15 mouse cellular contexts compared by ENCODE assay signal in the genomic region with DNA sequence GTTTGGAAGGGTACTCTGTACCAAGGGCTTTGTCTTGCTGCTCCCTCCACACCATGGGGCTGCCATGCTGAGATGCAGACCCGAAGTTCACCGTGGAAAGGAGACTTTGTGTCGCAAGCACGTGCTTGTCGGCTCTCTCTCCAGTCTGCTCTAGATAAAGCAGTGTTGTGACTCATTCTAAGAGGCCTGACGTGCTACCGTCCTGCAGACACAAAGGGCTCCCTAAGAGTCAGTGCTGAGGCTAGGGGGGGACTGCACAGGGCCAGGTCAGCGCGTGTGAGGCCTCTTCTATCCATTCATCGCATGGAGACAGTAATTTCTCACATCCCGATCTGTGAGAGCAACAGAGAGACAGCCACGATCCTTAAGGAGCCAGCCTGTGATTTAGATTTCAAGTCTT.
DNase-seq lines count a peak whose midpoint lies in the region; ATAC-seq and TF ChIP-seq lines count a peak whose summit lies in the region.
"Had no signal": no experiment of that assay in that cellular context is flagged by ENCODE, and none has a peak within 500 bp of the region (broad histone marks: within the 10 kb centered on the region; RNA-seq: fewer than 3 reads in every experiment).

No protein-coding gene starts in this region.

- DNase-seq in hindbrain, embryonic 11.5 days (ENCODE audit: low spot score) = peak; percentile 8
- no peak for DNase-seq in neural tube, embryonic 10.5 days (ENCODE audit: extremely low spot score, low spot score)
- no peak for DNase-seq in thymus, postnatal 10 days (ENCODE audit: low spot score in 2 of 2)
- no peak for DNase-seq in layer of hippocampus, adult 2 months (ENCODE audit: low spot score in 2 of 2)
- DNase-seq: B cell, adult 2 months; cerebellum, adult 9-11 months; gastrocnemius, postnatal 36 days; kidney, adult 8-10 months; lung, postnatal 10 days had no signal

- 0 out of 2 replicates have a peak overlapping the region, but pooled peaks have one; percentile 27 for H3K27ac ChIP-seq in forebrain, embryonic 15.5 days (replicated peaks)
- no peak overlapping the region for H3K27ac ChIP-seq in forebrain, embryonic 13.5 days
- H3K27ac ChIP-seq in hindbrain, embryonic 11.5 days (ENCODE audit: low read depth, low read length) = no peak overlapping the region
- no peak overlapping the region for H3K27ac ChIP-seq in hindbrain, embryonic 13.5 days
- no peak overlapping the region for H3K27ac ChIP-seq in neural tube, embryonic 13.5 days (replicated peaks)
- H3K27ac ChIP-seq in layer of hippocampus, adult 2 months = no peak overlapping the region; the same call in 1 of the 2 replicates
- H3K27ac ChIP-seq: limb, embryonic 12.5 days; liver, embryonic 14.5 days had no signal

- H3K4me1 ChIP-seq in forebrain, embryonic 15.5 days = peaks cover 4% of the 10 kb centered on the region; the same call in 1 of the 2 replicates
- H3K4me1 ChIP-seq in forebrain, embryonic 13.5 days = no peaks in the 10 kb centered on the region
- no peaks in the 10 kb centered on the region for H3K4me1 ChIP-seq in hindbrain, embryonic 11.5 days (replicated peaks; ENCODE audit: control insufficient read depth, insufficient read depth, low read length)
- no peaks in the 10 kb centered on the region; the same call in 1 of the 2 replicates for H3K4me1 ChIP-seq in hindbrain, embryonic 13.5 days (replicated peaks)
- 0 out of 2 replicates have a peak, but pooled peaks cover 4% of the 10 kb centered on the region for H3K4me1 ChIP-seq in neural tube, embryonic 13.5 days (replicated peaks)
- H3K4me1 ChIP-seq: limb, embryonic 12.5 days had no signal

- H3K9ac ChIP-seq in forebrain, embryonic 15.5 days (replicated peaks) = no peak overlapping the region
- H3K9ac ChIP-seq in forebrain, embryonic 13.5 days = no peak overlapping the region
- H3K9ac ChIP-seq in hindbrain, embryonic 11.5 days (ENCODE audit: low read depth, low read length) = no peak overlapping the region
- H3K9ac ChIP-seq in hindbrain, embryonic 13.5 days = no peak overlapping the region
- no peak overlapping the region for H3K9ac ChIP-seq in neural tube, embryonic 13.5 days
- H3K9ac ChIP-seq: limb, embryonic 12.5 days; liver, embryonic 14.5 days had no signal

- H3K4me3 ChIP-seq in forebrain, embryonic 15.5 days = no peak overlapping the region
- no peak overlapping the region for H3K4me3 ChIP-seq in forebrain, embryonic 13.5 days
- no peak overlapping the region for H3K4me3 ChIP-seq in hindbrain, embryonic 11.5 days (ENCODE audit: low read depth, low read length)
- H3K4me3 ChIP-seq in hindbrain, embryonic 13.5 days = no peak overlapping the region
- H3K4me3 ChIP-seq in neural tube, embryonic 13.5 days = no peak overlapping the region
- H3K4me3 ChIP-seq in layer of hippocampus, adult 2 months = no peak overlapping the region
- H3K4me3 ChIP-seq: limb, embryonic 12.5 days had no signal

- ATAC-seq in forebrain, embryonic 15.5 days (replicated peaks) = no peak
- no peak for ATAC-seq in forebrain, embryonic 13.5 days
- ATAC-seq in hindbrain, embryonic 11.5 days (ENCODE audit: low FRiP score) = peak; percentile 53; the same call in 1 of the 2 replicates
- no peak for ATAC-seq in hindbrain, embryonic 13.5 days (ENCODE audit: low FRiP score)
- peak; percentile 59; the same call in 1 of the 2 replicates for ATAC-seq in neural tube, embryonic 13.5 days (ENCODE audit: low read depth)

- TF ChIP-seq CTCF in layer of hippocampus, adult 2 months (conservative IDR thresholded peaks at IDR 0.05) = no peak

- no peaks in the 10 kb centered on the region for H3K9me3 ChIP-seq in forebrain, embryonic 15.5 days
- no peaks in the 10 kb centered on the region; the same call in 1 of the 2 replicates for H3K9me3 ChIP-seq in forebrain, embryonic 13.5 days (replicated peaks)
- H3K9me3 ChIP-seq in hindbrain, embryonic 11.5 days (ENCODE audit: control insufficient read depth, low read length) = no peaks in the 10 kb centered on the region
- H3K9me3 ChIP-seq in hindbrain, embryonic 13.5 days = no peaks in the 10 kb centered on the region
- H3K9me3 ChIP-seq in neural tube, embryonic 13.5 days = no peaks in the 10 kb centered on the region
- H3K9me3 ChIP-seq: limb, embryonic 12.5 days had no signal

- H3K36me3 ChIP-seq in forebrain, embryonic 15.5 days = peaks cover 71% of the 10 kb centered on the region
- peaks cover 82% of the 10 kb centered on the region for H3K36me3 ChIP-seq in forebrain, embryonic 13.5 days (ENCODE audit: poor library complexity, severe bottlenecking)
- no peaks in the 10 kb centered on the region for H3K36me3 ChIP-seq in hindbrain, embryonic 11.5 days (ENCODE audit: control insufficient read depth, insufficient read depth, low read length)
- peaks cover 96% of the 10 kb centered on the region for H3K36me3 ChIP-seq in hindbrain, embryonic 13.5 days
- H3K36me3 ChIP-seq in neural tube, embryonic 13.5 days = peaks cover 97% of the 10 kb centered on the region

- no peaks in the 10 kb centered on the region for H3K27me3 ChIP-seq in forebrain, embryonic 15.5 days
- H3K27me3 ChIP-seq in forebrain, embryonic 13.5 days = no peaks in the 10 kb centered on the region
- H3K27me3 ChIP-seq in hindbrain, embryonic 11.5 days (ENCODE audit: control insufficient read depth, insufficient read depth, low read length) = no peaks in the 10 kb centered on the region
- H3K27me3 ChIP-seq in hindbrain, embryonic 13.5 days = no peaks in the 10 kb centered on the region
- H3K27me3 ChIP-seq in neural tube, embryonic 13.5 days = no peaks in the 10 kb centered on the region
- H3K27me3 ChIP-seq: limb, embryonic 12.5 days had no signal

- H3K4me2 ChIP-seq in forebrain, embryonic 15.5 days (replicated peaks) = no peak overlapping the region
- H3K4me2 ChIP-seq in forebrain, embryonic 13.5 days = no peak overlapping the region
- H3K4me2 ChIP-seq in hindbrain, embryonic 11.5 days (replicated peaks; ENCODE audit: low read depth, low read length) = no peak overlapping the region
- H3K4me2 ChIP-seq in hindbrain, embryonic 13.5 days = no peak overlapping the region
- H3K4me2 ChIP-seq in neural tube, embryonic 13.5 days = no peak overlapping the region
- H3K4me2 ChIP-seq: limb, embryonic 12.5 days had no signal

- WGBS in forebrain, embryonic 15.5 days = 50% methylated on average over 12 of the region's 12 CpGs
- WGBS in forebrain, embryonic 13.5 days = 53% methylated on average over 12 of the region's 12 CpGs
- WGBS in hindbrain, embryonic 11.5 days = 58% methylated on average over 12 of the region's 12 CpGs
- 44% methylated on average over 12 of the region's 12 CpGs for WGBS in hindbrain, embryonic 13.5 days
- WGBS in neural tube, embryonic 13.5 days = 49% methylated on average over 12 of the region's 12 CpGs

Comparison
In these comparisons a context has a peak if more than half of its experiments do, and no peak if none do; other contexts are left out.
1. ATAC-seq: peak in hindbrain, embryonic 11.5 days (single experiment) and neural tube, embryonic 13.5 days (single experiment); none in forebrain, embryonic 15.5 days (single experiment), forebrain, embryonic 13.5 days (single experiment) and hindbrain, embryonic 13.5 days (single experiment).